Mouse (Mus musculus): ENCODE measurements around the gene Fbxo6.

DNA sequence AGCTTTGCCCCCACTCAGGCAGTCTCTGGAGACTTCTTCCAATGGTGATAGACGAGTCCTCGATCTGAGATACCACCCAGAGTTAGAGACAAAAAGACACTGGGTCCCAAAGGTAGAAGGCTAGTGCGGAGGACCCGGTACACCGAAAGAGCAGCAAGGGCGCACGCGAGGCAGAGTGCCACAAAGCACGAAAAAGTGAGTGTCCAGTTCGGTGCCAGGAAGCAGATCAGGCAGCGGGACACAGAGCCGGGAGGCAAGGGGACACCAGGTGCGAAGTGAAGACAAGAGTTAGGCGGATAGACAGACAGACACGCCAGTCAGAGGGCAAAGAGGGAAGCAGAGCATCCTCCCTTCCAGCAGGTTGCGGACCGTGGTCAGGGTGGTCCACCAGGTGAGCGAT, 21.8 kb downstream of the Fbxo6 start, which contains the start of gene Mad2l2:
- TF ChIP-seq CTCF (IDR thresholded peaks at IDR 0.05; ENCODE audit: extremely low read depth, insufficient read length, insufficient replicate concordance, low read depth, low read length): no peak
- TF ChIP-seq POLR2A (IDR thresholded peaks at IDR 0.05; ENCODE audit: low read depth, low read length): no peak
